Mouse (Mus musculus) intestine, embryonic 15.5 days (tissue): ENCODE measurements around the gene Olfr592. TPM values are rescaled to one million over a fixed set of nuclear protein-coding genes. Genes with fewer than 3 reads are reported as not detected.
"Not testable (repeated sequence)": the region's sequence is repeated elsewhere in the genome, so short reads cannot be mapped to it uniquely, and the experiment has no call there.

Source experiments
- ATAC-seq: fragments of 200-750 bp; cut with Nextera tagmentation; 2 replicates; pipeline ENCODE4 v1.8.0; 2017; ENCODE audit warnings: moderate TSS enrichment, moderate library complexity
- H3K27ac ChIP-seq: fragments of 300-500 bp; sonication (generic); 2 replicates; pipeline ENCODE4 v1.5.1; 2015; ENCODE audit warnings: mild to moderate bottlenecking, inconsistent platforms
- H3K27me3 ChIP-seq: fragments of 300-500 bp; sonication (generic); replicated peaks from 2 replicates; pipeline ENCODE4 v1.6.1; 2015; ENCODE audit warnings: inconsistent platforms
- H3K36me3 ChIP-seq: fragments of 300-500 bp; sonication (generic); 2 replicates; pipeline ENCODE4 v1.6.1; 2015; ENCODE audit warnings: inconsistent platforms
- H3K4me1 ChIP-seq: fragments of 300-500 bp; sonication (generic); replicated peaks from 2 replicates; pipeline ENCODE4 v1.6.1; 2015; ENCODE audit warnings: inconsistent platforms
- H3K4me2 ChIP-seq: fragments of 300-500 bp; sonication (generic); replicated peaks from 2 replicates; pipeline ENCODE4 v1.6.1; 2015; ENCODE audit warnings: mild to moderate bottlenecking, inconsistent platforms
- H3K4me3 ChIP-seq: fragments of 300-500 bp; sonication (generic); replicated peaks from 2 replicates; pipeline ENCODE4 v1.5.1; 2015; ENCODE audit warnings: inconsistent platforms
- H3K9ac ChIP-seq: fragments of 300-500 bp; sonication (generic); 2 replicates; pipeline ENCODE4 v1.6.1; 2015; ENCODE audit warnings: inconsistent platforms
- H3K9me3 ChIP-seq: fragments of 300-500 bp; sonication (generic); 2 replicates; pipeline ENCODE4 v1.6.1; 2016; ENCODE audit warnings: inconsistent platforms
- WGBS: fragments of 180-500 bp; shearing (Covaris S2); methylation state at CpG from one replicate; pipeline ENCODE4 v1.1.7; 2015; 5-methylcytosine and 5-hydroxymethylcytosine counted together
- polyA plus RNA-seq: library from polyadenylated mRNA; unstranded; fragments of >200 nt; fragmentation: Nextera tagmentation; extraction: Ambion mirVana; gene quantifications from 2 replicates; pipeline ENCODE4 v1.2.1, GENCODE M21; 2015

Olfr592 gene
- not detected in 2 replicates for polyA plus RNA-seq

GRCm38 (mm10) chr7:103184503-103184902 is at the start of gene Olfr592:
TSS of gene Olfr592 (plus strand) at chr7:103184803.
- WGBS = 78% methylated on average over 1 of the region's 1 CpGs
- H3K9ac ChIP-seq, ATAC-seq: not testable (repeated sequence)

GRCm38 (mm10) chr7:103140579-103140978 is 44.0 kb upstream of the Olfr592 start, which contains the start of gene Olfr588-ps1:
TSS of gene Olfr588-ps1 (plus strand) at chr7:103140879.
- no peaks in the 10 kb centered on the region for H3K4me1 ChIP-seq
- 80% methylated on average over 1 of the region's 1 CpGs for WGBS
- no peaks in the 10 kb centered on the region for H3K36me3 ChIP-seq
- H3K9ac ChIP-seq = no peak within 1 kb of the TSS
- no peaks in the 10 kb centered on the region for H3K9me3 ChIP-seq
- H3K4me3 ChIP-seq = no peak within 1 kb of the TSS
- no peak for ATAC-seq
- no peak within 1 kb of the TSS for H3K4me2 ChIP-seq
- H3K27ac ChIP-seq = no peak within 1 kb of the TSS
- H3K27me3 ChIP-seq = no peaks in the 10 kb centered on the region

More at GRCm38 (mm10) chr7:103184503-103184902, at the start of gene Olfr592:
- H3K4me2 ChIP-seq, H3K9me3 ChIP-seq, H3K4me1 ChIP-seq, H3K36me3 ChIP-seq, H3K27me3 ChIP-seq, H3K27ac ChIP-seq, H3K4me3 ChIP-seq: not testable (repeated sequence)

- no peak for ATAC-seq
- 54% methylated on average over 2 of the region's 2 CpGs for WGBS
- Histone ChIP-seq H3K27me3 (no peaks in the 10 kb centered on the region), H3K4me3 (no peak within 1 kb of the TSS), H3K4me1 (no peaks in the 10 kb centered on the region), H3K36me3 (no peaks in the 10 kb centered on the region), H3K9ac (no peak within 1 kb of the TSS), H3K9me3 (no peaks in the 10 kb centered on the region), H3K4me2 (no peak within 1 kb of the TSS), H3K27ac (no peak within 1 kb of the TSS)
These were observed 28.3 kb upstream of the Olfr592 start, which contains the start of gene Olfr589 for GRCm38 (mm10) chr7:103156256-103156655. TSS of gene Olfr589 (minus strand) at chr7:103156356.

GRCm38 (mm10) chr7:103169697-103170096 is 14.9 kb upstream of the Olfr592 start:
- Histone ChIP-seq H3K4me2 (no peak overlapping the region), H3K9me3 (no peaks in the 10 kb centered on the region), H3K9ac (no peak overlapping the region), H3K4me1 (no peaks in the 10 kb centered on the region), H3K36me3 (no peaks in the 10 kb centered on the region), H3K27me3 (no peaks in the 10 kb centered on the region), H3K4me3 (no peak overlapping the region), H3K27ac (no peak overlapping the region)
- WGBS = 75% methylated on average over 5 of the region's 5 CpGs
- no peak for ATAC-seq

- no peak within 1 kb of the TSS for H3K9ac ChIP-seq
- no peaks in the 10 kb centered on the region for H3K9me3 ChIP-seq
- WGBS = 81% methylated on average over 1 of the region's 1 CpGs
- H3K27me3 ChIP-seq = no peaks in the 10 kb centered on the region
- no peaks in the 10 kb centered on the region for H3K36me3 ChIP-seq
- no peak within 1 kb of the TSS for H3K4me3 ChIP-seq
- no peak for ATAC-seq
- no peak within 1 kb of the TSS for H3K27ac ChIP-seq
- no peak within 1 kb of the TSS for H3K4me2 ChIP-seq
- no peaks in the 10 kb centered on the region for H3K4me1 ChIP-seq
These were observed 6.4 kb upstream of the Olfr592 start, which contains the start of gene Olfr591 for GRCm38 (mm10) chr7:103178240-103178639. TSS of gene Olfr591 (minus strand) at chr7:103178340.

- 76% methylated on average over 1 of the region's 1 CpGs for WGBS
- Histone ChIP-seq H3K36me3 (no peaks in the 10 kb centered on the region), H3K4me1 (no peaks in the 10 kb centered on the region), H3K4me2 (no peak within 1 kb of the TSS), H3K27me3 (no peaks in the 10 kb centered on the region), H3K9me3 (no peaks in the 10 kb centered on the region), H3K27ac (no peak within 1 kb of the TSS), H3K9ac (no peak within 1 kb of the TSS), H3K4me3 (no peak within 1 kb of the TSS)
- ATAC-seq = no peak
These were observed 27.0 kb downstream of the Olfr592 start, which contains the start of gene Olfr593 for GRCm38 (mm10) chr7:103211562-103211961. TSS of gene Olfr593 (plus strand) at chr7:103211862.

GRCm38 (mm10) chr7:103212050-103212449 is 27.4 kb downstream of the Olfr592 start:
- 86% methylated on average over 5 of the region's 5 CpGs for WGBS
- not testable (repeated sequence) for H3K4me2 ChIP-seq, H3K4me3 ChIP-seq, H3K4me1 ChIP-seq, H3K36me3 ChIP-seq, ATAC-seq, H3K27ac ChIP-seq, H3K9me3 ChIP-seq, H3K9ac ChIP-seq, H3K27me3 ChIP-seq

GRCm38 (mm10) chr7:103216696-103217095 is 32.1 kb downstream of the Olfr592 start, which contains the start of gene Olfr594:
TSS of gene Olfr594 (plus strand) at chr7:103216996.
- Histone ChIP-seq H3K9ac (no peak within 1 kb of the TSS), H3K4me1 (no peaks in the 10 kb centered on the region), H3K36me3 (no peaks in the 10 kb centered on the region), H3K27ac (no peak within 1 kb of the TSS), H3K27me3 (no peaks in the 10 kb centered on the region), H3K4me2 (no peak within 1 kb of the TSS), H3K4me3 (no peak within 1 kb of the TSS), H3K9me3 (no peaks in the 10 kb centered on the region)
- ATAC-seq = no peak

Other genes with a start within 250 kb of the Olfr592 start
- gene Olfr573-ps1, start 242.2 kb upstream of the Olfr592 start, polyA plus RNA-seq = not detected in 2 replicates
- not detected in 2 replicates for gene Olfr574, start 236.3 kb upstream of the Olfr592 start, polyA plus RNA-seq
- not detected in 2 replicates for gene Olfr575, start 226.0 kb upstream of the Olfr592 start, polyA plus RNA-seq
- gene Olfr576, start 222.1 kb upstream of the Olfr592 start, polyA plus RNA-seq = not detected in 2 replicates
- gene Olfr577, start 208.9 kb upstream of the Olfr592 start, polyA plus RNA-seq = not detected in 2 replicates
- not detected in 2 replicates for gene Olfr578, start 195.5 kb upstream of the Olfr592 start, polyA plus RNA-seq
- gene Olfr582, start 146.8 kb upstream of the Olfr592 start, polyA plus RNA-seq = not detected in 2 replicates
- gene Olfr583, start 133.5 kb upstream of the Olfr592 start, polyA plus RNA-seq = not detected in 2 replicates
- gene Olfr584, start 102.9 kb upstream of the Olfr592 start, polyA plus RNA-seq = not detected in 2 replicates
- not detected in 2 replicates for gene Olfr585, start 87.1 kb upstream of the Olfr592 start, polyA plus RNA-seq
- not detected in 2 replicates for gene Olfr586, start 59.2 kb upstream of the Olfr592 start, polyA plus RNA-seq
- not detected in 2 replicates for gene Olfr588-ps1, start 43.9 kb upstream of the Olfr592 start, polyA plus RNA-seq
- gene Olfr589, start 28.4 kb upstream of the Olfr592 start, polyA plus RNA-seq = not detected in 2 replicates
- not detected in 2 replicates for gene Olfr591, start 6.5 kb upstream of the Olfr592 start, polyA plus RNA-seq
- gene Olfr593, start 27.1 kb downstream of the Olfr592 start, polyA plus RNA-seq = not detected in 2 replicates
- gene Olfr594, start 32.2 kb downstream of the Olfr592 start, polyA plus RNA-seq = not detected in 2 replicates
- gene Usp17ld, start 67.7 kb downstream of the Olfr592 start, polyA plus RNA-seq = not detected in 2 replicates
- not detected in 2 replicates for gene Olfr596, start 120.8 kb downstream of the Olfr592 start, polyA plus RNA-seq
- gene Olfr597, start 131.5 kb downstream of the Olfr592 start, polyA plus RNA-seq = not detected in 2 replicates
- not detected in 2 replicates for gene Olfr598, start 138.8 kb downstream of the Olfr592 start, polyA plus RNA-seq
- not detected in 2 replicates for gene Olfr599, start 151.1 kb downstream of the Olfr592 start, polyA plus RNA-seq
- gene Olfr600, start 164.9 kb downstream of the Olfr592 start, polyA plus RNA-seq = not detected in 2 replicates
- gene Olfr601, start 177.9 kb downstream of the Olfr592 start, polyA plus RNA-seq = not detected in 2 replicates
- gene Olfr603, start 201.4 kb downstream of the Olfr592 start, polyA plus RNA-seq = not detected in 2 replicates
- not detected in 2 replicates for gene Usp17lc, start 230.3 kb downstream of the Olfr592 start, polyA plus RNA-seq